Mouse (Mus musculus): Measurements from ENCODE around the gene Nrl. TPM values are rescaled to one million over a fixed set of nuclear protein-coding genes. Genes with fewer than 3 reads are reported as not detected.

The Nrl gene
- not detected for polyA plus RNA-seq (2017; shearing (Covaris generic))

GRCm38 (mm10) chr14:55524785-55525184 lies at the start of gene Nrl:
Nrl (minus strand) TSS chr14:55524981.

GRCm38 (mm10) chr14:55560202-55561073 lies 35.7 kb upstream of the Nrl start, which contains the start of gene A730061H03Rik:
A730061H03Rik (minus strand) TSS chr14:55560406.

GRCm38 (mm10) chr14:55559799-55560201 lies 35.0 kb upstream of the Nrl start, which contains the start of gene Dcaf11:
Dcaf11 (plus strand) TSS chr14:55560006.

GRCm38 (mm10) chr14:55540067-55540786 lies 15.4 kb upstream of the Nrl start, which contains the start of gene Pck2:
Pck2 (plus strand) TSS chr14:55540266.

DNA sequence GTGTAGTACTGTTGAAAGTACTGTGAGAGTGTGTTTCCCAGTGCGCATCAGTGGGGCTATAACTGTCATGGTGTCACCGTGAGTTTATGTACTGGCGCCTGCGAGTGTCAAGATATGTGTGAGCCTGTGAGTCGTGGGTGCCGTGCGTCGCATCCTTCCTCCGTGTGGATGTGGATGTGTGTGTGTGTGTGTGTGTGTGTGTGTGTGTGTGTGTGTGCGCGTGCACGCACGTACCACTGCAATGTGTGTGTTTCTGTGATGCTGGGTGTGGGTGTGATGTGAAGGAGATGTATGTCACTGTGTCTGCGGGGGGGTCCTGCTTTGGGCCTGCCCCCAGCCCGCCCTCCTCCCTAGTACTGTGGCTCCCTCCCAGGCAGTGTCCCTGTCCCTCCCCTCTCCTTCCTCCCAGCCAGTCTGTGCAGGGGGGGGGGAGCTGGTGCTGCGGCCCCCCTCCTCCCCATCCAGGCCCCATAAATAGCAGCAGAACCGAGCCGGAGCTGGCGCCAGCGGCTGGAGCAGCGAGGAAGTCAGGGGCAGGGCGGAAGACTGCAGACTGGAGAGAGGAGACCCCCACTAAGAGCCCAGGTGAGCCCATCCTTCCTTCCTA lies 14.6 kb downstream of the Nrl start, which contains the start of gene Cpne6:
Cpne6 (plus strand) TSS at position 321 of the 607 bp plus-strand sequence.

GRCm38 (mm10) chr14:55490361-55491201 lies 34.2 kb downstream of the Nrl start, which contains the start of gene Carmil3:
Carmil3 (plus strand) TSS chr14:55490651.

GRCm38 (mm10) chr14:55478651-55479599 lies 45.9 kb downstream of the Nrl start, which contains the start of gene Dhrs4:
Dhrs4 (plus strand) TSS chr14:55478758.

Other genes starting within 250 kb of the Nrl start
- gene Dhrs4, start 46.2 kb downstream of the Nrl start, polyA plus RNA-seq (2017; shearing (Covaris generic)): 25.1 TPM
- gene Carmil3, start 34.3 kb downstream of the Nrl start, polyA plus RNA-seq (2017; shearing (Covaris generic)): not detected
- not detected for gene Cpne6, start 14.5 kb downstream of the Nrl start, polyA plus RNA-seq (2017; shearing (Covaris generic))
- gene Pck2, start 15.3 kb upstream of the Nrl start, polyA plus RNA-seq (2017; shearing (Covaris generic)): 14.1 TPM
- 104 TPM for gene Dcaf11, start 35.0 kb upstream of the Nrl start, polyA plus RNA-seq (2017; shearing (Covaris generic))
- gene A730061H03Rik, start 35.4 kb upstream of the Nrl start, polyA plus RNA-seq (2017; shearing (Covaris generic)): 4.2 TPM
- gene Fitm1, start 50.6 kb upstream of the Nrl start, polyA plus RNA-seq (2017; shearing (Covaris generic)): not detected
- gene Psme1, start 53.1 kb upstream of the Nrl start, polyA plus RNA-seq (2017; shearing (Covaris generic)): 723 TPM
- gene Emc9, start 60.3 kb upstream of the Nrl start, polyA plus RNA-seq (2017; shearing (Covaris generic)): 16.6 TPM
- 460 TPM for gene Psme2, start 66.1 kb upstream of the Nrl start, polyA plus RNA-seq (2017; shearing (Covaris generic))
- gene Rnf31, start 66.7 kb upstream of the Nrl start, polyA plus RNA-seq (2017; shearing (Covaris generic)): 41.5 TPM
- 60.1 TPM for gene Irf9, start 78.6 kb upstream of the Nrl start, polyA plus RNA-seq (2017; shearing (Covaris generic))
- gene Rec8, start 93.1 kb upstream of the Nrl start, polyA plus RNA-seq (2017; shearing (Covaris generic)): 0.65 TPM
- 64.4 TPM for gene Ipo4, start 111.0 kb upstream of the Nrl start, polyA plus RNA-seq (2017; shearing (Covaris generic))
- gene Gm49378, start 112.9 kb upstream of the Nrl start, polyA plus RNA-seq (2017; shearing (Covaris generic)): not detected
- 65.5 TPM for gene Tm9sf1, start 118.8 kb upstream of the Nrl start, polyA plus RNA-seq (2017; shearing (Covaris generic))
- gene Tssk4, start 125.2 kb upstream of the Nrl start, polyA plus RNA-seq (2017; shearing (Covaris generic)): 0.59 TPM
- 52.4 TPM for gene Mdp1, start 135.5 kb upstream of the Nrl start, polyA plus RNA-seq (2017; shearing (Covaris generic))
- 32.1 TPM for gene Gmpr2, start 147.0 kb upstream of the Nrl start, polyA plus RNA-seq (2017; shearing (Covaris generic))
- gene Nedd8, start 147.1 kb upstream of the Nrl start, polyA plus RNA-seq (2017; shearing (Covaris generic)): 214 TPM
- 351 TPM for gene Tinf2, start 156.8 kb upstream of the Nrl start, polyA plus RNA-seq (2017; shearing (Covaris generic))
- not detected for gene Tgm1, start 188.9 kb upstream of the Nrl start, polyA plus RNA-seq (2017; shearing (Covaris generic))
- 89.4 TPM for gene Rabggta, start 197.3 kb upstream of the Nrl start, polyA plus RNA-seq (2017; shearing (Covaris generic))
- gene Dhrs1, start 220.7 kb upstream of the Nrl start, polyA plus RNA-seq (2017; shearing (Covaris generic)): 22.6 TPM
- 51.0 TPM for gene Nop9, start 220.7 kb upstream of the Nrl start, polyA plus RNA-seq (2017; shearing (Covaris generic))
- not detected for gene Cideb, start 233.5 kb upstream of the Nrl start, polyA plus RNA-seq (2017; shearing (Covaris generic))
- 0.14 TPM for gene Ltb4r2, start 236.4 kb upstream of the Nrl start, polyA plus RNA-seq (2017; shearing (Covaris generic))
- gene Ltb4r1, start 241.0 kb upstream of the Nrl start, polyA plus RNA-seq (2017; shearing (Covaris generic)): 0.27 TPM